Mouse (Mus musculus): ENCODE measurements around the gene Fgf9. TPM values are rescaled to one million over a fixed set of nuclear protein-coding genes. Genes with fewer than 3 reads are reported as not detected.

The Fgf9 gene
- total and polyA plus RNA-seq, 2 experiments, result 0.07 to 0.09 TPM

DNA sequence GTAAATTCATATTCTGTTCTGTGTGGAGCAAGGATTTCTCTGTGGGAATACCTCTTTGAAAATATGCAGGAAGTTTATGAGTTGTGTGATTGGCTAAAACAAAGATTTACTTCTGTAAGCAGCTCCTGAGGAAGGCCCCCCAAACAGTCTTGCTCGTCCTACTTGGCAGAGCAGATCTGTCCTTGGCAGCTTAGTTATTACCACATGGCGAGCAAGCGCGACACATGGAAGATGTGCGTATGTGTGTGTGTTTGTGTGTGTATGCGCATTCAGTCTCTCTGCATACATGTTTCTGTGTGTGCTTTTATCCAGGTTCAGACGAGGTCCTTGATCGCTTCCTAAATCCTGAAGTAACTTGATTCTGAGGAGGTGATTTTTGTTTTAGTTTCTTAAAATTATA is 29.3 kb downstream of the Fgf9 start:
- Histone ChIP-seq H3K79me2 (ENCODE audit: control insufficient read depth, insufficient read depth, low read length) (no peaks in the 10 kb centered on the region), H3K4me3 (ENCODE audit: insufficient read depth, low read depth, low read length) (no peak overlapping the region), H3K9ac (ENCODE audit: low read depth, low read length) (no peak overlapping the region), H3K27ac (replicated peaks; ENCODE audit: insufficient read depth, low read depth, low read length) (no peak overlapping the region), H3K4me1 (ENCODE audit: control insufficient read depth, insufficient read depth, low read length) (no peaks in the 10 kb centered on the region), H3K36me3 (ENCODE audit: control insufficient read depth, insufficient read depth, low read length) (no peaks in the 10 kb centered on the region), H3K27me3 (ENCODE audit: control insufficient read depth, insufficient read depth, low read length) (no peaks in the 10 kb centered on the region)
- TF ChIP-seq CTCF (IDR thresholded peaks at IDR 0.05; ENCODE audit: low read depth, low read length) (no peak), POLR2A (IDR thresholded peaks at IDR 0.05; ENCODE audit: extremely low read depth, insufficient read depth, low read length) (no peak)
- 87% methylated on average over 8 of the region's 8 CpGs for WGBS
- DNase-seq (ENCODE audit: extremely low read depth, low read depth, low spot score), result no peak

DNA sequence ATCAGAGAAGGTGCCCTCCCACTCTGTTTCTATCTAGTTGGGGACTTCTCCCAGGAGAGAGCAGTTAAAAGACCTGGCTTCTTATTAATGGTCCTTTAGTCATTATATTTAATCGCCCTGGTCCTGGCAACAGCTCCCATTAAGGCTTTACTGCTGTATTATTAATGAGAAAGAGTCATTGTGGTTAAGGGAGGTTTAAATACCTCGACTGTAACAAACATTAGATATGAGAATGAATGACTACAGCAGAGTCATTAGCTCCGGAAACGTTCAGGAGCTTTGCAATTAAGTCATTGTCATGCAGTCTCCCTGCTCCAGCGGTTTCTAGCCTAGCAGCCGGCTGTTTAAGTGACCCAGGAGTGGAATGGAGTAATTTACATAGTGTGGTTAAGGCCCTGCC is 31.0 kb downstream of the Fgf9 start:
- TF ChIP-seq CTCF (IDR thresholded peaks at IDR 0.05; ENCODE audit: low read depth, low read length) (no peak), POLR2A (IDR thresholded peaks at IDR 0.05; ENCODE audit: extremely low read depth, insufficient read depth, low read length) (no peak)
- Histone ChIP-seq H3K79me2 (ENCODE audit: control insufficient read depth, insufficient read depth, low read length) (no peaks in the 10 kb centered on the region), H3K36me3 (ENCODE audit: control insufficient read depth, insufficient read depth, low read length) (no peaks in the 10 kb centered on the region), H3K27ac (replicated peaks; ENCODE audit: insufficient read depth, low read depth, low read length) (no peak overlapping the region), H3K9ac (ENCODE audit: low read depth, low read length) (no peak overlapping the region), H3K4me1 (ENCODE audit: control insufficient read depth, insufficient read depth, low read length) (no peaks in the 10 kb centered on the region), H3K27me3 (ENCODE audit: control insufficient read depth, insufficient read depth, low read length) (no peaks in the 10 kb centered on the region), H3K4me3 (ENCODE audit: insufficient read depth, low read depth, low read length) (no peak overlapping the region)
- DNase-seq (ENCODE audit: extremely low read depth, low read depth, low spot score), result no peak
- 54% methylated on average over 6 of the region's 6 CpGs for WGBS

DNA sequence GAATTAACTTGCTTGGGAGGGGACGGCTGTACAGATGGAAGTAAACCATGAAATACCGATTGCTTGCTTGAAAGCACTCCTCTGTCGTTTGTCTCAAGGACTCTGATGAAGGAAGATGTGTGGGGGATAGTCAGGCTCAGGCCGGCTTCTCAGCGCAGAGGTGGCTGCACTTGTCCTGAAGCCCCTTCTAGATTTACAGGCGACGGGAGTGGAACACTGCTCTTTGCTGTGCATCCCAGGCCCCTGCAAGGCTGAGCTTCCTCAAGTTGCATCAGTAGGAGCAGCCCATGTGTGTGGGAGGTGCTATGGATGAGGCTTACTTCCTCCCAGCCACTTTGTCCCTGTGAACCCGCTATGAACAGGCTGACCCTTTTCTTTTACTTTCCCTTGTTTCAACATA is 33.9 kb downstream of the Fgf9 start:
- Histone ChIP-seq H3K9ac (ENCODE audit: low read depth, low read length) (no peak overlapping the region), H3K27ac (replicated peaks; ENCODE audit: insufficient read depth, low read depth, low read length) (no peak overlapping the region), H3K4me3 (ENCODE audit: insufficient read depth, low read depth, low read length) (no peak overlapping the region), H3K36me3 (ENCODE audit: control insufficient read depth, insufficient read depth, low read length) (no peaks in the 10 kb centered on the region), H3K79me2 (ENCODE audit: control insufficient read depth, insufficient read depth, low read length) (no peaks in the 10 kb centered on the region), H3K4me1 (ENCODE audit: control insufficient read depth, insufficient read depth, low read length) (no peaks in the 10 kb centered on the region), H3K27me3 (ENCODE audit: control insufficient read depth, insufficient read depth, low read length) (no peaks in the 10 kb centered on the region)
- no peak for DNase-seq (ENCODE audit: extremely low read depth, low read depth, low spot score)
- no peak for TF ChIP-seq POLR2A (IDR thresholded peaks at IDR 0.05; ENCODE audit: extremely low read depth, insufficient read depth, low read length)
- TF ChIP-seq CTCF (IDR thresholded peaks at IDR 0.05; ENCODE audit: low read depth, low read length), result no peak
- 73% methylated on average over 8 of the region's 8 CpGs for WGBS

DNA sequence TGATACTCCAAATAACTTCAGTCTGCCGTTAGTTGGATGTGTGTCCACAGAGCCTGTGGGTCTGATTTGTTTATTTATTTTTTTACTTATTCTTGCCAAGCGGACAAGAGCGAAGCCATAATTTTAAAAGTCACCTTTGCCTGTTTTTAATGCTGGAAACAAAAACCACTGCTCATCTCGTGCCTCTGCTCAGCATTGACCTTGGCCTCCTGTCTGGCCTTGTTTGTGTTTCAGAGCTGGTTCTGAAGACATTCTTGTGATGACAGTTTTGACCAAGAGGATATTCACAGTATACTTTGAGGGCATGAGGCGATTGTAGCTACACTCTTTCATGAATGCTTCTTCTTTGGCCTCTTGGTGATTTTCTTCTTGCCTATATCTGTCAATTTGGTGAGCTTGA is 35.2 kb downstream of the Fgf9 start:
- DNase-seq (ENCODE audit: extremely low read depth, low read depth, low spot score), result no peak
- Histone ChIP-seq H3K36me3 (ENCODE audit: control insufficient read depth, insufficient read depth, low read length) (no peaks in the 10 kb centered on the region), H3K9ac (ENCODE audit: low read depth, low read length) (no peak overlapping the region), H3K79me2 (ENCODE audit: control insufficient read depth, insufficient read depth, low read length) (no peaks in the 10 kb centered on the region), H3K4me3 (ENCODE audit: insufficient read depth, low read depth, low read length) (no peak overlapping the region), H3K4me1 (ENCODE audit: control insufficient read depth, insufficient read depth, low read length) (no peaks in the 10 kb centered on the region), H3K27ac (replicated peaks; ENCODE audit: insufficient read depth, low read depth, low read length) (no peak overlapping the region), H3K27me3 (ENCODE audit: control insufficient read depth, insufficient read depth, low read length) (no peaks in the 10 kb centered on the region)
- TF ChIP-seq POLR2A (IDR thresholded peaks at IDR 0.05; ENCODE audit: extremely low read depth, insufficient read depth, low read length) (no peak), CTCF (IDR thresholded peaks at IDR 0.05; ENCODE audit: low read depth, low read length) (no peak)
- WGBS, result 77% methylated on average over 5 of the region's 5 CpGs

DNA sequence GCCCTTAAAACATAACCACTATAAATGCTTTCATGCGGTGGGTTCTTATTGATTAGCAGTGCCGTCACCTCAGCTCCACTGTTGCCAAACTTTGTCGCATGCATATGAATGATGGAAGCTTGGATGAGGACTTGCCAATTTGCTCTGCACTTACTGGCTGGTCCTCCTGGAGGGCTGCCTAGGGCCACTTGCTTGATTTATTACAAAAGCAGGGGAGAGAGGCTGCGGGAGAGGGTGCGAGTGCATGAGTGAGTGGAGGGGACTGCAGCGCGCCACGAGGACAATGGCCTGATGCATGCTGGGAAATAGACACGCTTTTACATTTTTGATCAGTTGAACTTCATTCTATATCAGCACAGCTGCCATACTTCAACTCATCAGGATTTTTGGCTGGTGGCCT is 39.3 kb downstream of the Fgf9 start:
- no peaks in the 10 kb centered on the region for H3K79me2 ChIP-seq (ENCODE audit: control insufficient read depth, insufficient read depth, low read length)
- 94% methylated on average over 9 of the region's 9 CpGs for WGBS
- H3K4me1 ChIP-seq (ENCODE audit: control insufficient read depth, insufficient read depth, low read length), result no peaks in the 10 kb centered on the region
- no peak overlapping the region for H3K9ac ChIP-seq (ENCODE audit: low read depth, low read length)
- no peaks in the 10 kb centered on the region for H3K36me3 ChIP-seq (ENCODE audit: control insufficient read depth, insufficient read depth, low read length)
- H3K27ac ChIP-seq (replicated peaks; ENCODE audit: insufficient read depth, low read depth, low read length), result no peak overlapping the region
- DNase-seq (ENCODE audit: extremely low read depth, low read depth, low spot score), result no peak
- no peak overlapping the region for H3K4me3 ChIP-seq (ENCODE audit: insufficient read depth, low read depth, low read length)
- no peak for TF ChIP-seq POLR2A (IDR thresholded peaks at IDR 0.05; ENCODE audit: extremely low read depth, insufficient read depth, low read length)
- no peak for TF ChIP-seq CTCF (IDR thresholded peaks at IDR 0.05; ENCODE audit: low read depth, low read length)
- no peaks in the 10 kb centered on the region for H3K27me3 ChIP-seq (ENCODE audit: control insufficient read depth, insufficient read depth, low read length)

DNA sequence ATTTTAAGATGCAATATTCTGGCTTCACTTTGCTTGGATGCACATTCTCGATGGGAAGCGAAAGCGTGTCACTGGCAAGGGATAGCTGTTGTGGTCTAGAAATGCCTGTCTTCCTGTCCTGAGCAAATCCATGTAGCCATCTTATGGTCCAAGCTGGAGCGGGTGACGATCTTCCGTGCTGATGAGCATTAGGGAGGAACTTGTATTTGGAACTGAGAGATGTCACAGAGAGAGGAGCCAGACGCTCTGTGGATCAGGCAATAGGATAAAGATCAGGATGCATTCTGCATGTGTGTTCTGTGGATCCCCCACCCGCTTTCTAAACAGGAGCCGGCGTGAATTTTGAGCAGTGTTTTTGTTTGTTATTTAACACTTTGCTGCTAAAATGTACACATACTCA is 41.2 kb downstream of the Fgf9 start:
- TF ChIP-seq POLR2A (IDR thresholded peaks at IDR 0.05; ENCODE audit: extremely low read depth, insufficient read depth, low read length), result no peak
- TF ChIP-seq CTCF (IDR thresholded peaks at IDR 0.05; ENCODE audit: low read depth, low read length), result no peak

More for the DNA sequence above, 41.2 kb downstream of the Fgf9 start:
- no peak for DNase-seq (ENCODE audit: extremely low read depth, low read depth, low spot score)
- no peaks in the 10 kb centered on the region for H3K79me2 ChIP-seq (ENCODE audit: control insufficient read depth, insufficient read depth, low read length)
- 90% methylated on average over 10 of the region's 10 CpGs for WGBS
- no peaks in the 10 kb centered on the region for H3K36me3 ChIP-seq (ENCODE audit: control insufficient read depth, insufficient read depth, low read length)
- no peak overlapping the region for H3K9ac ChIP-seq (ENCODE audit: low read depth, low read length)
- no peak overlapping the region for H3K4me3 ChIP-seq (ENCODE audit: insufficient read depth, low read depth, low read length)
- no peaks in the 10 kb centered on the region for H3K4me1 ChIP-seq (ENCODE audit: control insufficient read depth, insufficient read depth, low read length)
- H3K27ac ChIP-seq (replicated peaks; ENCODE audit: insufficient read depth, low read depth, low read length), result no peak overlapping the region
- no peaks in the 10 kb centered on the region for H3K27me3 ChIP-seq (ENCODE audit: control insufficient read depth, insufficient read depth, low read length)

All from liver, adult 2 months (tissue).